Mouse (Mus musculus): ENCODE results near the gene Hba-x. TPM values are rescaled to one million over a fixed set of nuclear protein-coding genes. Genes with fewer than 3 reads are reported as not detected.
"Not testable (repeated sequence)": the region's sequence is repeated elsewhere in the genome, so short reads cannot be mapped to it uniquely, and the experiment has no call there.

Gene Hba-x
- polyA plus RNA-seq, 2 experiments, result 70.0 to 201 TPM

DNA sequence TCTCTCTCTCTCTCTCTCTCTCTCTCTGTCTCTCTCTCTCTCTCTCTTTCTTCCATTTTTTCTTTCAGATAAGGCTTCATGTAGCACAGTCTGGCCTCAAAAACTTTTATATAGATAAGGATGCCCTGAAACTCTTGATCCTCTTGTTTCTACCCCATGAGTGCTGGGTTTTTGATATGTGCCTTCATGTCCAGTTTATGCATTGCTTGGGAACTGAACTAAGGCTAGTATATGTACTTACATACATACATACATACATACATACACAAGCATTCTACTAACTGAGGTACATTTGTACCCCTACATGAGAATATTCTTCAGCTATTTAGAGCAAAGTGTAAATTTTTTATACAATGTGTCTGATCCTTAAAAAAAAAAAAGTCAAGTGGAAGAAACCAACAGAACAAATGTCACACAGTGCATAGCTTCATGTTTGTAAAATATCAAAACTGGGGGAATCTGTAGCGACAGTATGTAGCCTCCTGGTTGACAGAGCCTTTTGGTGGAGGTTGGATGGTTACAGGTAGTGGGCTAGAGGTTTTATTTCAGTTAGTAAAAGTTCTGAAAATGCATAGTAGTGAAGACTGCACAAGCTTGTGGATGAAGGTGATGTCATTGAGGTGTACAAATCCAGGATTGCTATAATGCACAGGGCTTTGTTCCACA lies 21.8 kb downstream of the Hba-x start:
- no peak for TF ChIP-seq POLR2A (IDR thresholded peaks at IDR 0.05; ENCODE audit: borderline replicate concordance, extremely low read depth, insufficient read depth, insufficient read length)
- no peak overlapping the region for H3K4me2 ChIP-seq (replicated peaks; ENCODE audit: low read depth, low read length, severe bottlenecking)
- ATAC-seq (ENCODE audit: low FRiP score, low read depth), result no peak

DNA sequence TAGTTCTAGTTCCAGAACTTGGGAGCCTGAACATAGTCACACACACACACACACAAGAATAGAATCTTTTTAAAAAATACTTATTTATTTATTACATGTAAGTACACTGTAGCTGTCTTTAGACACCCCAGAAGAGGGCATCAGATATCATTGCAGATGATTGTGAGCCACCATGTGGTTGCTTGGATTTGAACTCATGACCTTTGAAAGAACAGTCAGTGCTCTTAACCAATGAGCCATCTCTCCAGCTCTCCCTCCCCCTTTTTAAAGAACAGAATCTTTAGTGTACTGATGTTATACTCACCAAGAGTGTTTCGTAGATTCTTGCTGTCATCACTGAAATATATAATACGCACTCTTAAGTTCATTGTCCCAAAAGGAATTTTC lies 22.3 kb downstream of the Hba-x start:
- Histone ChIP-seq H3K4me2 (replicated peaks; ENCODE audit: low read depth, low read length, severe bottlenecking) (no peak overlapping the region), H3K4me3 (replicated peaks; ENCODE audit: low read length) (no peak overlapping the region), H3K9ac (ENCODE audit: low read depth, low read length, severe bottlenecking) (no peak overlapping the region), H3K27me3 (ENCODE audit: control insufficient read depth, insufficient read depth, low read length) (no peaks in the 10 kb centered on the region), H3K9me3 (ENCODE audit: control insufficient read depth, low read length) (no peaks in the 10 kb centered on the region), H3K36me3 (ENCODE audit: control insufficient read depth, insufficient read depth, low read length) (no peaks in the 10 kb centered on the region), H3K27ac (replicated peaks; ENCODE audit: low read depth, low read length) (no peak overlapping the region), H3K4me1 (ENCODE audit: control insufficient read depth, insufficient read depth, low read length) (no peaks in the 10 kb centered on the region)
- WGBS, result 96% methylated on average over 2 of the region's 2 CpGs
- no peak for DNase-seq (ENCODE audit: low spot score)
- TF ChIP-seq POLR2A (IDR thresholded peaks at IDR 0.05; ENCODE audit: borderline replicate concordance, extremely low read depth, insufficient read depth, insufficient read length), result no peak
- no peak for ATAC-seq (ENCODE audit: low FRiP score, low read depth)

More for the DNA sequence above, 21.8 kb downstream of the Hba-x start:
- no peak for DNase-seq (ENCODE audit: low spot score)
- Histone ChIP-seq H3K9ac (ENCODE audit: low read depth, low read length, severe bottlenecking) (no peak overlapping the region), H3K4me1 (ENCODE audit: control insufficient read depth, insufficient read depth, low read length) (no peaks in the 10 kb centered on the region), H3K36me3 (ENCODE audit: control insufficient read depth, insufficient read depth, low read length) (no peaks in the 10 kb centered on the region), H3K4me3 (replicated peaks; ENCODE audit: low read length) (no peak overlapping the region), H3K27ac (replicated peaks; ENCODE audit: low read depth, low read length) (no peak overlapping the region), H3K9me3 (ENCODE audit: control insufficient read depth, low read length) (no peaks in the 10 kb centered on the region), H3K27me3 (ENCODE audit: control insufficient read depth, insufficient read depth, low read length) (no peaks in the 10 kb centered on the region)
- WGBS, result 89% methylated on average over 1 of the region's 1 CpGs

DNA sequence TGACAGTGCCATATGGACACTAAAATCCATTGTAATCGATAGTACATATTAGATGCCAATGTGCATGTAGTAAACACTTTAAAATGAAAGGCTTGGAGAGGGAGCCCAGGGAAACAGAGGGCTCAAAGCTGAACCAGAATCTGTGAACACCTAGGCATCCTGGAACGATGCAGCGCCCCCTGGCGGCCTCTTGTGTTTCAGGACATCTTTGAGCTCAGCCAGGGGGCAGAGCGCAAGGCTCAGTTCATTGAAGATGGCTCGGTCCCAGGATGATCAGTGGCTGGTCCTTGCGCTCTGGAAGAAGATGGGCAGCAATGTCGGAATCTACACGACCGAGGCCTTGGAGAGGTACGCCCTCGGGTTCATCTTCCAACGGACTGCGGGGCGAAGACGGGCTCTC lies 23.7 kb downstream of the Hba-x start, which contains the start of gene Hbq1a:
TSS of gene Hbq1a (plus strand) at position 205 of the 400 bp plus-strand sequence.
- peak within 1 kb of the TSS; percentile 40 for H3K4me2 ChIP-seq (replicated peaks; ENCODE audit: low read depth, low read length, severe bottlenecking)
- H3K4me3 ChIP-seq (replicated peaks; ENCODE audit: low read length), result peak within 1 kb of the TSS; percentile 20; the same call in 1 of the 2 replicates
- H3K36me3 ChIP-seq (ENCODE audit: control insufficient read depth, insufficient read depth, low read length); H3K27me3 ChIP-seq (ENCODE audit: control insufficient read depth, insufficient read depth, low read length); H3K9ac ChIP-seq (ENCODE audit: low read depth, low read length, severe bottlenecking); H3K9me3 ChIP-seq (ENCODE audit: control insufficient read depth, low read length); H3K4me1 ChIP-seq (ENCODE audit: control insufficient read depth, insufficient read depth, low read length); H3K27ac ChIP-seq (replicated peaks; ENCODE audit: low read depth, low read length): not testable (repeated sequence)
- ATAC-seq (ENCODE audit: low FRiP score, low read depth) (peak; percentile 67; the same call in 1 of the 2 replicates), DNase-seq (ENCODE audit: low spot score) (peak; percentile 33)
- 6% methylated on average over 16 of the region's 16 CpGs for WGBS

DNA sequence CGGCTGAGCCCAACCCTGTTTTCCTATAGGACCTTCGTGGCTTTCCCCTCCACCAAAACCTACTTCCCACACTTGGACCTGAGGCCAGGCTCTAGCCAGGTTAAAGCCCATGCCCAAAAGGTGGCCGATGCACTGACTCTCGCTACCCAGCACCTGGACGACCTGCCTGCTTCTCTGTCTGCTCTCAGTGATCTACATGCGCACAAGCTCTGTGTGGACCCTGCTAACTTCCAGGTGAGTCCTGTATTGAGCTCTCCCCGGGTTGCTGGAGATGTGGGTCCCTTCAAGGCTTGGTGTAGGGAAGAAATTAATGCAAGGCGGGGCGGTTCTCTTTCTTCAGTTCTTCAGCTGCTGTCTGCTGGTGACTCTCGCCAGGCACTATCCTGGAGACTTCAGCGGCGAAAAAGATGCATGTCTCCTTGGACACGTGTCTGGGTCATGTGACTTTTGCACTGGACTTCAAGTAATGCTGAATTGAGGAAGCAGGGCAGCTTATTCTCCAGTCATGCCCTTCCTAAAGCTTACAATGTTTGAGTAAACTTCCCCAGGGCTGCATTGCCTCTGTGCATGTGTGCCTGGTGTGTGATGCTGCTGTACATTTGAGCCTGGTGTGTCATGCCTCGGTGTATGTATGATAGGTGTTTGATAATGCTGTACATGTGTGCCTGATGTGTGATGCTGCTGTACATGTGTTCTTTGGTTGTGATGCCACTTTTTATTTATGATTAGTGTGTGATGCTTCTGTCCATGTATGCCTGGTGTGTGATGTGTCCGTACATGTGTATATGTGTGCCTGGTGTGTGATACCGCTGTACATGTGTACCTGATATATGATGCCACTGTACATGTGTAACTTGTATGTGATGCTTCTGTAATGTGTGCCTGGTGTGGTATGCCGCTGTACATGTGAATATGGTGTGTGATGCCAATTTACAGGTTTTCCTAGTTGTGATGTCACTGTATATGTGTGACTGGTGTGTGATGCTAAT lies 24.4 kb downstream of the Hba-x start:
- H3K9me3 ChIP-seq (ENCODE audit: control insufficient read depth, low read length), result no peaks in the 10 kb centered on the region
- no peak for DNase-seq (ENCODE audit: low spot score)
- ATAC-seq (ENCODE audit: low FRiP score, low read depth), result 0 out of 2 replicates have a peak, but pooled peaks have one; percentile 19
- H3K27ac ChIP-seq (replicated peaks; ENCODE audit: low read depth, low read length), result no peak overlapping the region
- peak overlapping the region; percentile 20; the same call in 1 of the 2 replicates for H3K4me3 ChIP-seq (replicated peaks; ENCODE audit: low read length)
- no peak overlapping the region for H3K9ac ChIP-seq (ENCODE audit: low read depth, low read length, severe bottlenecking)
- no peak for TF ChIP-seq POLR2A (IDR thresholded peaks at IDR 0.05; ENCODE audit: borderline replicate concordance, extremely low read depth, insufficient read depth, insufficient read length)
- WGBS, result 48% methylated on average over 13 of the region's 17 CpGs
- H3K27me3 ChIP-seq (ENCODE audit: control insufficient read depth, insufficient read depth, low read length), result no peaks in the 10 kb centered on the region
- no peaks in the 10 kb centered on the region for H3K4me1 ChIP-seq (ENCODE audit: control insufficient read depth, insufficient read depth, low read length)
- H3K4me2 ChIP-seq (replicated peaks; ENCODE audit: low read depth, low read length, severe bottlenecking), result peak overlapping the region; percentile 40
- no peaks in the 10 kb centered on the region for H3K36me3 ChIP-seq (ENCODE audit: control insufficient read depth, insufficient read depth, low read length)

DNA sequence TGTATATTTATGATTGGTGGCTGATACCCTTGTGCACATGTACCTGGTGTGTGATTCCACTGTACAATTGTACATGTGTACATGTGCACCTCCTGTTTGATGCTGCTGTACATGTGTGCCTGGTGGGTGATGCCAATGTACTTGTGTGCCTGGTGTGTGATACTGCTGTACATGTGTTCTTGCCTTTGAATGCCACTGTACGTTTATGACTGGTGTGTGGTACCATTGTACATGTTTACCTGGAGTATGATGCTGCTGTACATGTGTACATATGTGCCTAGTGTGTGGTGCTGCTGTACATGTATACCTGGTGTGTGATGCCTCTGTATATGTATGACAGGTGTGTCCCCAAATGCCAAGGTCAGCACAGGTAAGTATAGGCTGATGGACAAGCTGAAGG lies 25.3 kb downstream of the Hba-x start:
- Histone ChIP-seq H3K4me1 (ENCODE audit: control insufficient read depth, insufficient read depth, low read length) (no peaks in the 10 kb centered on the region), H3K27me3 (ENCODE audit: control insufficient read depth, insufficient read depth, low read length) (no peaks in the 10 kb centered on the region), H3K4me2 (replicated peaks; ENCODE audit: low read depth, low read length, severe bottlenecking) (no peak overlapping the region), H3K9me3 (ENCODE audit: control insufficient read depth, low read length) (no peaks in the 10 kb centered on the region), H3K9ac (ENCODE audit: low read depth, low read length, severe bottlenecking) (no peak overlapping the region), H3K4me3 (replicated peaks; ENCODE audit: low read length) (no peak overlapping the region), H3K36me3 (ENCODE audit: control insufficient read depth, insufficient read depth, low read length) (no peaks in the 10 kb centered on the region), H3K27ac (replicated peaks; ENCODE audit: low read depth, low read length) (no peak overlapping the region)
- no peak for TF ChIP-seq POLR2A (IDR thresholded peaks at IDR 0.05; ENCODE audit: borderline replicate concordance, extremely low read depth, insufficient read depth, insufficient read length)
- no peak for ATAC-seq (ENCODE audit: low FRiP score, low read depth)
- WGBS, result 68% methylated on average over 1 of the region's 1 CpGs
- no peak for DNase-seq (ENCODE audit: low spot score)

All from limb, embryonic 14.5 days (tissue).